Mouse (Mus musculus): ENCODE data around the gene Glul.

DNA sequence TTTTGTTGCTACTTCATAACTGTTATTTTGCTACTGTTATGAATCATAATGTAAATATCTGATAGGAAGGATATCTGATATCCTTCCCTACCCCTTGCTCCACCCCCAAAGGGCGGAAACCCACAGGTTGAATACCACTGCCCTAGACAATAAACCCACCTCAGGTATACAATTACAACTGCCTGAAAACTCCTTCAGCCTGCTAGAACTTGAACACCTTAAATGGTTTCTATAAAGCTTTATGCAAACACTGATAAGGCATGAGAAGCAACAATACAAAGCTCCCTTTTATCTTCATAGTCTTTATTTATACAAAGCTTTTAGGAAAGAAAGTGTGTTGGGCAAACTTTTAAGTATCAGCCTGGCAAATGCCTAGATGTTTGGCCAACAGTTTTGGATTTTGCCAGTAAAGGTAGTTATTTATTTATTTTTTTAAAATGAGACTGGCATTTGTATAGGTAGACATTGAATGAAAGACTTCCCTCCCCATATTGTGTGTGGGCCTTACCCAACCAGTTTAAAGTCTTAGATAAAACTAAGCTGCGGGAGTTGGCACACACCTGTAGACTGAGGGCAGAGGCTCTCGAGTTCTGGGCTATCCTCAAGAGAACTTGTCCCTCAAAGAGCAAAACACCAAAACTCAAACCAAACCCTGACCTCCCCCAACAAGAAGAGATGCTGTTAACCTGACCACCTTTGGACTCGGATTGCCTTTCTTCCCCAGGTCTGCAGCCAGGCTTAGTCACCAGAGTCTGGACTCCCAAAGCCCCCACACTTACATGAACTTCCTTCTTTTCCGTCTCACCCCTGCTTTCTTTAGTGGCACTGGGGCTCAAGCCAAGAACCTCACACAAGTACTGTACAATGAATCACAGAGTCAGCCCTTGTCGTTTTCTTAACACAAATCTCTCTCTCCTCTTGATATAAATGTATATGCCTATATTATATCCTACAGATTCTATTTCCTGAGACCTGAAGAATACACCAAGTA, 24.9 kb downstream of the Glul start:
- TF ChIP-seq CTCF (IDR thresholded peaks at IDR 0.05; ENCODE audit: extremely low read depth, insufficient read depth, insufficient read length, insufficient replicate concordance), result no peak
- no peak for TF ChIP-seq POLR2A (IDR thresholded peaks at IDR 0.05; ENCODE audit: low read depth, low read length)
